Mouse (Mus musculus) forebrain, embryonic 10.5 days (tissue): ENCODE measurements around the gene Tiparp. TPM values are rescaled to one million over a fixed set of nuclear protein-coding genes. Genes with fewer than 3 reads are reported as not detected.

Source experiments
- DNase-seq: peaks from one replicate; pipeline ENCODE4 v3.0.0-alpha.2; 2017; ENCODE audit warnings: low spot score; ENCODE audit errors: extremely low spot score
- H3K27ac ChIP-seq: fragments of 300-500 bp; sonication (generic); 2 replicates; pipeline ENCODE4 v1.5.1; 2016; ENCODE audit warnings: mild to moderate bottlenecking
- H3K27me3 ChIP-seq: fragments of 300-500 bp; sonication (generic); 2 replicates; pipeline ENCODE4 v1.6.1; 2016; ENCODE audit warnings: mild to moderate bottlenecking; ENCODE audit not compliant: poor library complexity, severe bottlenecking
- H3K36me3 ChIP-seq: fragments of 300-500 bp; sonication (generic); replicated peaks from 2 replicates; pipeline ENCODE4 v1.6.1; 2016; ENCODE audit warnings: mild to moderate bottlenecking, moderate library complexity
- H3K4me1 ChIP-seq: fragments of 300-500 bp; sonication (generic); 2 replicates; pipeline ENCODE4 v1.6.1; 2016
- H3K4me3 ChIP-seq: fragments of 300-500 bp; sonication (generic); 2 replicates; pipeline ENCODE4 v1.5.1; 2016; ENCODE audit warnings: mild to moderate bottlenecking, moderate library complexity
- H3K9me3 ChIP-seq: fragments of 300-500 bp; sonication (generic); 2 replicates; pipeline ENCODE4 v1.6.1; 2016; ENCODE audit warnings: mild to moderate bottlenecking, moderate library complexity
- WGBS: fragments of 180-500 bp; shearing (Covaris S2); methylation state at CpG from one replicate; pipeline ENCODE4 v1.1.7; 2016; 5-methylcytosine and 5-hydroxymethylcytosine counted together
- polyA plus RNA-seq: library from polyadenylated mRNA; unstranded; fragments of >200 nt; fragmentation: Nextera tagmentation; extraction: Ambion mirVana; gene quantifications from 2 replicates; pipeline ENCODE4 v1.2.1, GENCODE M21; 2016

Tiparp gene
- polyA plus RNA-seq, 1 experiment from 2014 or later, result 30.3 TPM

- no peak for DNase-seq
- H3K4me3 ChIP-seq, result no peak overlapping the region
These were observed 67.0 kb downstream of the Tiparp start for GRCm38 (mm10) chr3:65595196-65595595.

GRCm38 (mm10) chr3:65598071-65598830, 70.0 kb downstream of the Tiparp start:
- no peak for DNase-seq
- 65% methylated on average over 7 of the region's 7 CpGs for WGBS
- peak overlapping the region; percentile 20; the same call in 1 of the 2 replicates for H3K27ac ChIP-seq
- no peak overlapping the region for H3K4me3 ChIP-seq
- H3K4me1 ChIP-seq, result peaks cover 16% of the 10 kb centered on the region
- H3K9me3 ChIP-seq, result no peaks in the 10 kb centered on the region
- H3K36me3 ChIP-seq, result no peaks in the 10 kb centered on the region
- no peaks in the 10 kb centered on the region for H3K27me3 ChIP-seq

More at GRCm38 (mm10) chr3:65595196-65595595, 67.0 kb downstream of the Tiparp start:
- H3K27me3 ChIP-seq, result no peaks in the 10 kb centered on the region
- no peaks in the 10 kb centered on the region for H3K36me3 ChIP-seq
- no peaks in the 10 kb centered on the region for H3K9me3 ChIP-seq
- no peak overlapping the region for H3K27ac ChIP-seq
- 89% methylated on average over 3 of the region's 3 CpGs for WGBS
- peaks cover 16% of the 10 kb centered on the region for H3K4me1 ChIP-seq

GRCm38 (mm10) chr3:65599151-65599550, 70.9 kb downstream of the Tiparp start:
- Histone ChIP-seq H3K9me3 (no peaks in the 10 kb centered on the region), H3K27me3 (no peaks in the 10 kb centered on the region), H3K27ac (no peak overlapping the region), H3K4me3 (no peak overlapping the region), H3K4me1 (peaks cover 16% of the 10 kb centered on the region), H3K36me3 (no peaks in the 10 kb centered on the region)
- WGBS, result 89% methylated on average over 6 of the region's 6 CpGs
- no peak for DNase-seq

GRCm38 (mm10) chr3:65601291-65602050, 73.3 kb downstream of the Tiparp start:
- no peaks in the 10 kb centered on the region for H3K9me3 ChIP-seq
- H3K27me3 ChIP-seq, result no peaks in the 10 kb centered on the region
- H3K4me1 ChIP-seq, result peaks cover 11% of the 10 kb centered on the region
- H3K36me3 ChIP-seq, result no peaks in the 10 kb centered on the region
- no peak for DNase-seq
- no peak overlapping the region for H3K27ac ChIP-seq
- no peak overlapping the region for H3K4me3 ChIP-seq
- 89% methylated on average over 8 of the region's 8 CpGs for WGBS

GRCm38 (mm10) chr3:65603392-65604055, 75.3 kb downstream of the Tiparp start:
- Histone ChIP-seq H3K9me3 (no peaks in the 10 kb centered on the region), H3K4me1 (peaks cover 2% of the 10 kb centered on the region), H3K4me3 (no peak overlapping the region), H3K27ac (no peak overlapping the region), H3K36me3 (no peaks in the 10 kb centered on the region), H3K27me3 (no peaks in the 10 kb centered on the region)
- 78% methylated on average over 4 of the region's 4 CpGs for WGBS
- DNase-seq, result no peak

Other genes starting within 250 kb of the Tiparp start
- gene Ssr3, start 135.8 kb upstream of the Tiparp start, polyA plus RNA-seq, result 236 and 243 TPM in 2 replicates
- 4.4 and 4.6 TPM in 2 replicates for gene Lekr1, start 137.8 kb downstream of the Tiparp start, polyA plus RNA-seq